Mouse (Mus musculus): ENCODE results near the gene Pml.

GRCm38 (mm10) chr9:58242696-58243095 lies 6.9 kb downstream of the Pml start:
- TF ChIP-seq POLR2A (IDR thresholded peaks at IDR 0.05; ENCODE audit: borderline replicate concordance, low read depth, low read length), result no peak
- TF ChIP-seq CTCF (IDR thresholded peaks at IDR 0.05; ENCODE audit: low read depth, low read length), result no peak

Measured in bone marrow macrophage, adult 2 months (primary cell).